Mouse (Mus musculus) lung, embryonic 16.5 days (tissue): ENCODE data around the gene Pakap. TPM values are rescaled to one million over a fixed set of nuclear protein-coding genes. Genes with fewer than 3 reads are reported as not detected.
A peak's percentile ranks its signal among the peaks of the same experiment; 100 is the strongest.

ENCODE experiments used
- ATAC-seq: fragments of 200-750 bp; cut with Nextera tagmentation; 2 replicates; pipeline ENCODE4 v1.8.0; 2017; ENCODE audit warnings: low read depth, mild to moderate bottlenecking, moderate library complexity
- H3K27ac ChIP-seq: fragments of 300-500 bp; sonication (generic); 2 replicates; pipeline ENCODE4 v1.5.1; 2014; ENCODE audit warnings: mild to moderate bottlenecking, control low read depth, low read length
- H3K27me3 ChIP-seq: fragments of 300-500 bp; sonication (generic); 2 replicates; pipeline ENCODE4 v1.6.1; 2014; ENCODE audit warnings: low read depth, low read length, mixed read lengths; ENCODE audit not compliant: control insufficient read depth, insufficient read depth
- H3K36me3 ChIP-seq: fragments of 300-500 bp; sonication (generic); 2 replicates; pipeline ENCODE4 v1.6.1; 2014; ENCODE audit warnings: low read length; ENCODE audit not compliant: control insufficient read depth, insufficient read depth
- H3K4me1 ChIP-seq: fragments of 300-500 bp; sonication (generic); replicated peaks from 2 replicates; pipeline ENCODE4 v1.6.1; 2014; ENCODE audit warnings: low read length, mixed read lengths; ENCODE audit not compliant: control insufficient read depth, insufficient read depth
- H3K4me2 ChIP-seq: fragments of 300-500 bp; sonication (generic); 2 replicates; pipeline ENCODE4 v1.6.1; 2014; ENCODE audit warnings: low read depth, low read length, control low read depth
- H3K4me3 ChIP-seq: fragments of 300-500 bp; sonication (generic); 2 replicates; pipeline ENCODE4 v1.5.1; 2014; ENCODE audit warnings: mild to moderate bottlenecking, low read length, control low read depth
- H3K9ac ChIP-seq: fragments of 300-500 bp; sonication (generic); 2 replicates; pipeline ENCODE4 v1.6.1; 2014; ENCODE audit warnings: low read length, control low read depth
- H3K9me3 ChIP-seq: fragments of 300-500 bp; sonication (generic); 2 replicates; pipeline ENCODE4 v1.6.1; 2016; ENCODE audit warnings: low read length; ENCODE audit not compliant: control insufficient read depth
- WGBS: fragments of 180-500 bp; shearing (Covaris S2); extraction: QIAGEN DNeasy Blood & Tissue Kit; methylation state at CpG from one replicate; pipeline ENCODE4 v1.1.7; 2014; 5-methylcytosine and 5-hydroxymethylcytosine counted together
- polyA plus RNA-seq: library from polyadenylated mRNA; unstranded; fragments of >200 nt; fragmentation: Nextera tagmentation; extraction: Ambion mirVana; gene quantifications from 2 replicates; pipeline ENCODE4 v1.2.1, GENCODE M21; 2015

Gene Pakap
- polyA plus RNA-seq, 1 experiment from 2014 or later, result 50.0 TPM

- Histone ChIP-seq H3K9ac (no peak overlapping the region; the same call in 1 of the 2 replicates), H3K36me3 (no peaks in the 10 kb centered on the region), H3K4me3 (peak overlapping the region; percentile 20), H3K9me3 (no peaks in the 10 kb centered on the region), H3K4me1 (peaks cover 12% of the 10 kb centered on the region), H3K4me2 (peak overlapping the region; percentile 47), H3K27me3 (no peaks in the 10 kb centered on the region), H3K27ac (peak overlapping the region; percentile 82)
- ATAC-seq, result peak; percentile 87
- WGBS, result 0% methylated on average over 6 of the region's 6 CpGs
These were observed 24.2 kb upstream of the Pakap start for GRCm38 (mm10) chr4:57543692-57544256.

DNA sequence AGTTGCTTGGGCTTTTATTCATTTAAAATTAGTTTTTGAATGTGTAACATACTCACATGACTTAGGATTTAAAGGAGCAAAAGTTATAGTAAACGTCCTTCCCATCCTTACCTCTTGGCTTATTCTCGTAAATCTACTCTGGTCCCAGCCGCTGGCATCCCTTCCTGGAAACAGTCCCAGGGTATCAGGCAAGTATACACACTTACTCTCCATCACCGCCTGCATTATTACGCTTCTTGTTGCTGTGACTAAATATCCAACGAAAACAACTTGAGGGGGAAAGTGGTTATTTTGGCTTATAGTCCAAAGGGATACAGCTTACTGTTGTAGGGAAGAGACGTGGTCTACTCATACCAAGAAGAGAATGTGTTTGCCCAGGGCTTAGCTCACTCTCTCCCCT lies 20.2 kb upstream of the Pakap start:
- no peak for ATAC-seq
- no peaks in the 10 kb centered on the region for H3K27me3 ChIP-seq
- H3K4me3 ChIP-seq, result no peak overlapping the region
- H3K36me3 ChIP-seq, result no peaks in the 10 kb centered on the region
- H3K4me1 ChIP-seq, result peaks cover 17% of the 10 kb centered on the region
- WGBS, result 52% methylated on average over 7 of the region's 7 CpGs
- H3K9ac ChIP-seq, result no peak overlapping the region
- H3K9me3 ChIP-seq, result no peaks in the 10 kb centered on the region
- no peak overlapping the region for H3K4me2 ChIP-seq
- no peak overlapping the region for H3K27ac ChIP-seq

DNA sequence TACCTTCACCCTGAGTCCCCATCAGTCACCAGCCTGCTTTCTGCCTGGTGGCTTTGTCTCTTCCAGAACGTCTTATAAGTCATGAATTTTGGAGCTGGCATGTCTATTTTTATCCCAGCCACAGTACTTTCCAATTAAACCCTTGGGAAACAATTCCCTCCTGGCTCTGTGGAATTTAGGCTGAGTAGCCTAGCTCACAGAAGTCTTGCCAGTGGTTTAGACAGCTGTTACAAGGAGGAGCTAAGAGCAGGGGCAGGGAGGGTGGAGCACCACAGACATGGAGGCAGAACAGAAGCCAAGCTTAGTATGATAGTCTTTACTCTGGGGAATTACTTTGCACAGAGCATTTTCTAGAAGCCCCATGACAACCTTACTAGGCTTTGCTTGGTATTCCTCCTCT lies 17.8 kb upstream of the Pakap start:
- peak overlapping the region; percentile 7; the same call in 1 of the 2 replicates for H3K27ac ChIP-seq
- H3K9ac ChIP-seq, result no peak overlapping the region
- WGBS, result 21% methylated on average over 1 of the region's 1 CpGs
- no peaks in the 10 kb centered on the region for H3K27me3 ChIP-seq
- no peak overlapping the region for H3K4me3 ChIP-seq
- H3K4me1 ChIP-seq, result peaks cover 5% of the 10 kb centered on the region; the same call in 1 of the 2 replicates
- H3K36me3 ChIP-seq, result no peaks in the 10 kb centered on the region
- no peaks in the 10 kb centered on the region for H3K9me3 ChIP-seq
- H3K4me2 ChIP-seq, result no peak overlapping the region
- ATAC-seq, result peak; percentile 36; the same call in 1 of the 2 replicates

DNA sequence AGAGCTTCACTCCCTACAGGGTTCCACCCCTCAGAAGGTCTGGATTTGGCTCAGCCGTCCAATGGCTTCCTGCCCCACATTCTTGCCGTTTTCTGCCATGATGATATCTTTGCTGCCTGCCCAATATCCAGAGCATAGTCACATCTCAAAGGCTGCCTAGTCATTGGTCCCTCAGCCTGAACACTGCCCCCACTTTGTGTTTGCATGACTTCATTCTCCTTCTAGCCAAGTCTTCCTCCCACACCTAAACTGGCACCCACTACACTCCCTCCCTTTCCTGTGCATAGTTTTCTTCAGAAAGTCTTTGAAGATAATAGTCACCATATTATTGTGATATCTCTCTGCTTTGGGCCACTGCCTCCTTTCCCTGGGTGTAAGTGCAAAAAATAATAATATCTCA lies 10.9 kb upstream of the Pakap start:
- H3K9me3 ChIP-seq, result no peaks in the 10 kb centered on the region
- H3K4me3 ChIP-seq, result no peak overlapping the region
- H3K27me3 ChIP-seq, result no peaks in the 10 kb centered on the region
- no peak overlapping the region for H3K27ac ChIP-seq
- ATAC-seq, result no peak
- H3K4me2 ChIP-seq, result no peak overlapping the region
- 88% methylated on average over 2 of the region's 2 CpGs for WGBS
- H3K4me1 ChIP-seq, result peaks cover 11% of the 10 kb centered on the region
- H3K36me3 ChIP-seq, result no peaks in the 10 kb centered on the region
- H3K9ac ChIP-seq, result no peak overlapping the region

DNA sequence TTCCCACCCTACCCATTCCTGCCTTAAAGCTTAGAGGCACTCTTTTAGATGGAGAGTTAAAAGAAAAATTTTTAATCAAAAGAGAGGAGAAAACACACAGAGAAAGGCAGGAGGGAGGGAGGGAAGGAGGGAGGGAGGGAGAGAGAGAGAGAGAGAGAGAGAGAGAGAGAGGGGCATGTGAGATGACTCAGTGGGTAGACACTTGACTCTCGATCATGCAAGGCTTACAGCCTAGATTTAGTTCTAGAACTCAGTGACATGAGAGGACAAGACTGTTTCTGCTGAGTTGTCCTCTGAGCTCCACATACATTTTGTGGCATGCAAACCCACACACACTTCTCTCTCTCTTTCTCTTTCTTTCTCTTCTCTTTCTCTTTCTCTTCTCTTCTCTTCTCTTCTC lies 8.5 kb upstream of the Pakap start:
- no peak overlapping the region for H3K27ac ChIP-seq
- no peak overlapping the region for H3K4me2 ChIP-seq
- H3K4me3 ChIP-seq, result no peak overlapping the region
- ATAC-seq, result no peak
- H3K9me3 ChIP-seq, result no peaks in the 10 kb centered on the region
- peaks cover 11% of the 10 kb centered on the region for H3K4me1 ChIP-seq
- H3K27me3 ChIP-seq, result no peaks in the 10 kb centered on the region
- H3K9ac ChIP-seq, result no peak overlapping the region
- WGBS, result 56% methylated on average over 1 of the region's 1 CpGs
- no peaks in the 10 kb centered on the region for H3K36me3 ChIP-seq

DNA sequence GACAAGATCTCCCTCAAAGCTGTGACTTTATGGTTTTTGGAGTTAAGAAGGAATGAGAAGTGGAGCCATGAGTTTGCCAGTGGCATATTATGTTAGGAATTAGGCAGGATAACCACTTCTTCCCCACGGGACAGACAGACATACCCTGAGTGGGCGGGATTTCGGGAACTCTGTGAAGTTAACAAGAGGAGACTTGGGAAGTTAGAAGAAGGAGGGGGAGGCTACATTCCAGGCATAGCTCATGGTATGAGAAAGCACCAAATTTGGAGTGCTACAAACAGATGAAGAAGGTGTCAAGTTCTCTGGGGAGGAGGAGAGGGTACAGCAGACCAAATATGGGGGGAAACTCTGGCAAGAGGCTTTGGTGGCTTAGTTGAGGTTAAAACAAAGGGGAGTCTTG lies 8.0 kb upstream of the Pakap start:
- H3K4me1 ChIP-seq, result peaks cover 11% of the 10 kb centered on the region
- no peak overlapping the region for H3K4me2 ChIP-seq
- no peaks in the 10 kb centered on the region for H3K36me3 ChIP-seq
- H3K27ac ChIP-seq, result peak overlapping the region; percentile 87
- H3K27me3 ChIP-seq, result no peaks in the 10 kb centered on the region
- no peak overlapping the region for H3K4me3 ChIP-seq
- no peak overlapping the region for H3K9ac ChIP-seq
- H3K9me3 ChIP-seq, result no peaks in the 10 kb centered on the region
- WGBS, result 23% methylated on average over 3 of the region's 3 CpGs
- ATAC-seq, result peak; percentile 84

GRCm38 (mm10) chr4:57561055-57561454 lies 6.9 kb upstream of the Pakap start:
- Histone ChIP-seq H3K9me3 (no peaks in the 10 kb centered on the region), H3K27ac (peak overlapping the region; percentile 87), H3K36me3 (no peaks in the 10 kb centered on the region), H3K4me3 (no peak overlapping the region), H3K9ac (no peak overlapping the region), H3K4me2 (no peak overlapping the region), H3K27me3 (no peaks in the 10 kb centered on the region), H3K4me1 (peaks cover 11% of the 10 kb centered on the region)
- WGBS, result 36% methylated on average over 6 of the region's 6 CpGs
- peak; percentile 66 for ATAC-seq

GRCm38 (mm10) chr4:57565283-57565682 lies 2.7 kb upstream of the Pakap start:
- Histone ChIP-seq H3K4me3 (no peak overlapping the region), H3K27ac (no peak overlapping the region), H3K36me3 (no peaks in the 10 kb centered on the region), H3K4me2 (no peak overlapping the region), H3K9me3 (no peaks in the 10 kb centered on the region), H3K9ac (no peak overlapping the region), H3K4me1 (peaks cover 23% of the 10 kb centered on the region), H3K27me3 (no peaks in the 10 kb centered on the region)
- WGBS, result 92% methylated on average over 1 of the region's 1 CpGs
- ATAC-seq, result no peak

DNA sequence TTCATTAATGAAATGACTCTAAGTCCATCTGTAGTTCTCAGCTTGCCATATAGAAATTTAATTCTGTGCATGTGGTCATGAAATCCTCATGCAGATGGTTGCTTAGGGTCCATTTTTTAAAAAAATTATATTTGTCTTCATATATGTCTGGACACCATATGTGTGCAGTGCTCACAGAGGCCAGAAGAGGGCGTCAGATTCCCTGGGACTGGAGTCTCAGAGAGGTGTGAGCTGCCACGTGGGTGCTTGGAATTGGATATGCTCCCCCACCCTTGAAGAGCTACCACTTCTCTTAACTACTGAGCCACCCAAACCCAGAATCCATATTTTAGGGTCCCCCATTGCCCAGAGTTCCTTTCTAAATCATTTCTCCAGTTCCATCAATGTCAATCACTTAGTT lies 2.2 kb upstream of the Pakap start:
- WGBS, result 62% methylated on average over 2 of the region's 2 CpGs
- no peak overlapping the region for H3K9ac ChIP-seq
- H3K36me3 ChIP-seq, result no peaks in the 10 kb centered on the region
- no peak overlapping the region for H3K27ac ChIP-seq
- no peaks in the 10 kb centered on the region for H3K9me3 ChIP-seq
- no peak overlapping the region for H3K4me2 ChIP-seq
- ATAC-seq, result no peak
- H3K4me1 ChIP-seq, result peaks cover 24% of the 10 kb centered on the region
- no peaks in the 10 kb centered on the region for H3K27me3 ChIP-seq
- no peak overlapping the region for H3K4me3 ChIP-seq
